Mouse (Mus musculus): ENCODE results near the gene Rnf223. TPM values are rescaled to one million over a fixed set of nuclear protein-coding genes. Genes with fewer than 3 reads are reported as not detected.

Gene Rnf223
- total RNA-seq, 1 experiment, result 1.7 TPM

GRCm38 (mm10) chr4:156101481-156101903, 28.8 kb upstream of the Rnf223 start:
- no peak for DNase-seq (ENCODE audit: low read depth, low spot score)

DNA sequence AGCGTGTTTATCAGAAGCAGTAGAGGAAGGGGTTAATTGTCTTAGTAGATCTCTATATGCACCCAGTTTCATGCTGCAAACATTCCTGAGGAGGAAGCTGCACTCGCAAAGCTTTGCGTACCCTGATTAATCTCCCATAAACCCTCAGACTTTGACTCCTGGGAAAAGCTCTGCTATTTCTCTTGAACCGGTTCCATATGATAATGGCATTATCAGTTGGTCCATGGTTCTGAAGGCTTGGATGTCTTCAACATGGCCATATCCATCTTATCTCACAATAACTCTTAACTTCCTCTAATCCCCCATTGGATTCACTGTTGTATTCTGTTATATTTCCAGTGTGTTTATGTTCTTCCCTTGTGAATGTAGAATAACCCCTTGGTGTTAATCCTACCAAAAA, 27.0 kb upstream of the Rnf223 start:
- Histone ChIP-seq H3K4me1 (ENCODE audit: control insufficient read depth in 2 of 2, insufficient read depth in 2 of 2, low read length in 2 of 2, poor library complexity in 1 of 2) (peaks cover under 1 to 2% of the 10 kb centered on the region in 2 experiments; a peak in 1 of 4 replicates), H3K9me3 (ENCODE audit: control insufficient read depth, insufficient read depth, low read depth, low read length) (no peaks in the 10 kb centered on the region), H3K36me3 (ENCODE audit: control insufficient read depth, insufficient read depth, low read length, poor library complexity, severe bottlenecking) (no peaks in the 10 kb centered on the region), H3K9ac (ENCODE audit: insufficient read depth, low read depth, low read length, poor library complexity, severe bottlenecking) (no peak overlapping the region), H3K4me3 (ENCODE audit: insufficient read depth in 1 of 2, low read depth in 1 of 2, low read length in 2 of 2, poor library complexity in 1 of 2, severe bottlenecking in 1 of 2) (no peak overlapping the region), H3K27ac (ENCODE audit: insufficient read depth, low read depth, low read length, poor library complexity, severe bottlenecking) (no peak overlapping the region)
- in situ Hi-C loops (cut with MboI; ENCODE audit: low sequenced_read_pairs in 2 of 2, unreplicated experiment in 2 of 2), result no loop called here
- TF ChIP-seq ZC3H11A (IDR thresholded peaks at IDR 0.05; ENCODE audit: borderline replicate concordance, low read depth, low read length), result no peak
- TF ChIP-seq CHD2 (IDR thresholded peaks at IDR 0.05; ENCODE audit: low read depth, low read length), result no peak
- TF ChIP-seq HCFC1 (IDR thresholded peaks at IDR 0.05; ENCODE audit: borderline replicate concordance, insufficient read depth, low read length), result no peak
- no peak for TF ChIP-seq ZNF384 (IDR thresholded peaks at IDR 0.05; ENCODE audit: low read depth, low read length)
- TF ChIP-seq MAFK (IDR thresholded peaks at IDR 0.05; ENCODE audit: insufficient read depth, low read depth, low read length), result no peak
- no peak for DNase-seq (ENCODE audit: low read depth, low spot score)

More at GRCm38 (mm10) chr4:156101481-156101903, 28.8 kb upstream of the Rnf223 start:
- peaks cover 2 to 5% of the 10 kb centered on the region in 2 experiments; a peak in 2 of 4 replicates for H3K4me1 ChIP-seq (ENCODE audit: control insufficient read depth in 2 of 2, insufficient read depth in 2 of 2, low read length in 2 of 2, poor library complexity in 1 of 2)
- no peak overlapping the region for H3K9ac ChIP-seq (ENCODE audit: insufficient read depth, low read depth, low read length, poor library complexity, severe bottlenecking)
- no peaks in the 10 kb centered on the region for H3K36me3 ChIP-seq (ENCODE audit: control insufficient read depth, insufficient read depth, low read length, poor library complexity, severe bottlenecking)
- peak; percentile 99 for TF ChIP-seq ZNF384 (IDR thresholded peaks at IDR 0.05; ENCODE audit: low read depth, low read length)
- TF ChIP-seq HCFC1 (IDR thresholded peaks at IDR 0.05; ENCODE audit: borderline replicate concordance, insufficient read depth, low read length), result no peak
- TF ChIP-seq MAFK (IDR thresholded peaks at IDR 0.05; ENCODE audit: insufficient read depth, low read depth, low read length), result no peak
- in situ Hi-C loops (cut with MboI; ENCODE audit: low sequenced_read_pairs in 2 of 2, unreplicated experiment in 2 of 2), result no loop called here
- H3K27ac ChIP-seq (ENCODE audit: insufficient read depth, low read depth, low read length, poor library complexity, severe bottlenecking), result no peak overlapping the region
- no peak overlapping the region for H3K4me3 ChIP-seq (ENCODE audit: insufficient read depth in 1 of 2, low read depth in 1 of 2, low read length in 2 of 2, poor library complexity in 1 of 2, severe bottlenecking in 1 of 2)
- H3K9me3 ChIP-seq (ENCODE audit: control insufficient read depth, insufficient read depth, low read depth, low read length), result no peaks in the 10 kb centered on the region

DNA sequence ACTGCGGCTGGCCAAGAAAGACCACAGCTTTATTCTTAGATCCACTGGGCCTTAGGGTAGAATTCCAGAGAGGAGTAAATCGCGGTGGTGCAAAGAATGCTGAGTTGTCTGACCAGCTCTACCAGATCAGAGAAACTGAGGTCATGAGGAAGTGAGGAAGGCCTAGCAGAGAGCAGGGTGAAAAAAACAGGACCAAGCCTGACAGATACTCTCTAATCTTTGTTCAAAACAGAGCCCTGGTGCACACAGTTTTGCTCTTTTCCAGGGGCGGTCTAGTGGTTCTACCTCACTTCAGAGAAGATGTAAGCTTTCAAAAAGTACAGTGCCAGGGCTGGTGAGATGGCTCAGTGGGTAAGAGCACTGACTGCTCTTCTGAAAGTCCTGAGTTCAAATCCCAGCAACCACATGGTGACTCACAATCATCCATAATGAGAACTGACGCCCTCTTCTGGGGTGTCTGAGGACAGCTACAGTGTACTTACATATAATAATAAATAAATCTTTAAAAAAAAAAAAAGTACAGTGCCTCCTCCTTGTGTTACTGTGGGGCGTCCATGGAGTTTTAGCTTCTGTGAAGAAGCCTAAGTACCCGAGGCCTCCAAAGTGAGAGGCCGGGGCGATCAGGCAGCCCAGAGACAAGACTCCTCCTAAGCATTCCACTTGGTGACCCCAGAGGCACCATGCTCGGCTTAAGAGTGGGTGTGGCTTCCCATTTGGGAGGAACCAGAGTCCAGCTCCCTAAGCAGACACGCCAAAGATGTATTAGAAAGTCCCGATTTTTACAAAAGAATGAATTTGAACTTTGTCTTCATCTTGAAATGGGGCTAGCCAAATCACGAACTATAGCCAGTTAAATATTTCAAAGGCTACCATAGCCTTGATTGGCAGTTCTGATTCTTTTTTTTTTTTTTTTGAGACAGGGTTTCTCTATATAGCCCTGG, 21.4 kb upstream of the Rnf223 start:
- Histone ChIP-seq H3K36me3 (ENCODE audit: control insufficient read depth, insufficient read depth, low read length, poor library complexity, severe bottlenecking) (no peaks in the 10 kb centered on the region; the same call in 1 of the 2 replicates), H3K27ac (ENCODE audit: insufficient read depth, low read depth, low read length, poor library complexity, severe bottlenecking) (peak overlapping the region; percentile 35), H3K9ac (ENCODE audit: insufficient read depth, low read depth, low read length, poor library complexity, severe bottlenecking) (peak overlapping the region; percentile 77), H3K4me3 (ENCODE audit: insufficient read depth in 1 of 2, low read depth in 1 of 2, low read length in 2 of 2, poor library complexity in 1 of 2, severe bottlenecking in 1 of 2) (peak overlapping the region; percentile 49 to 62), H3K9me3 (ENCODE audit: control insufficient read depth, insufficient read depth, low read depth, low read length) (no peaks in the 10 kb centered on the region), H3K4me1 (ENCODE audit: control insufficient read depth in 2 of 2, insufficient read depth in 2 of 2, low read length in 2 of 2, poor library complexity in 1 of 2) (peaks cover 0 to 2% of the 10 kb centered on the region in 2 experiments; a peak in 1 of 4 replicates)
- in situ Hi-C loops (cut with MboI; ENCODE audit: low sequenced_read_pairs in 2 of 2, unreplicated experiment in 2 of 2), result no loop called here
- TF ChIP-seq ZC3H11A (IDR thresholded peaks at IDR 0.05; ENCODE audit: borderline replicate concordance, low read depth, low read length) (no peak), MAFK (IDR thresholded peaks at IDR 0.05; ENCODE audit: insufficient read depth, low read depth, low read length) (no peak), CHD2 (IDR thresholded peaks at IDR 0.05; ENCODE audit: low read depth, low read length) (no peak), ZNF384 (IDR thresholded peaks at IDR 0.05; ENCODE audit: low read depth, low read length) (no peak; the same call in 1 of the 2 replicates), HCFC1 (IDR thresholded peaks at IDR 0.05; ENCODE audit: borderline replicate concordance, insufficient read depth, low read length) (no peak)
- peak; percentile 54 for DNase-seq (ENCODE audit: low read depth, low spot score)

DNA sequence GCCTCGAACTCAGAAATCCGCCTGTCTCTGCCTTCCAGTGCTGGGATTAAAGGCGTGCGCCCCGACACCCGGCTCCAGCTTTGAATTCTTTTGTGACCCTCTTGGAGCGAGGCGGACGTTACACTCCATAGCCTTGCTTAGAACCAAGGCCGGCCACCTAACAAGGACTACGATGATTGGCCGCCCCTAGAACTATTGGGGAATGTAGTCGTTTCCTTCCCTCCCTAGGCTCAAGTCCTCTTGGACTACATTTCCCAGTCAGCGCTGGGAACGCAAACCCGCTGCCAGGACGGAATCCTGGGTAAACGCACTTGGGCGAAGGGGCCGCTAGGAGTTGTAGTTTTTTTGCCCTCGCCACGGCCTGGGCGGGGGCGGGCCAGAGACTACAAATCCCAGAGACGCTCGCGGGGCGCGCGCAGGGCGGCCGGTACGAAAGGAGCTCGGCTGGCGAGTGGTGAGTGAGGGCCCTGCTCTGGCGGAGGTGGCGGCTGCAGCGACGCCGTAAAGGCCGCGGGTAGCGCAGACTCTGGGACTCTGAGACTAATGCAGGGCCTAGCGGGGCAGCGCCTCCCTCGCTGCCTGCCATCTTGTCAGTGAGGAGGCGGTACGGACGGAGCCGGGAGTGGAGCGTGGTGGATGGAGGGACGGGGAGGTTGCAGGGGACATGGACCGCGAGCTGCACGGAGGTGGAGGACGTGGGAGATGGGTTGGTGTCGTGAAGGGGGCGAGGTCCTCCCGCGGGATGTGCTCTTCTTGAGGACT, 20.6 kb upstream of the Rnf223 start, which contains the start of gene 9430015G10Rik:
Gene 9430015G10Rik, plus strand, starts transcription at position 413 of the 762 bp plus-strand sequence.
- Histone ChIP-seq H3K36me3 (ENCODE audit: control insufficient read depth, insufficient read depth, low read length, poor library complexity, severe bottlenecking) (no peaks in the 10 kb centered on the region; the same call in none of the 2 replicates), H3K9ac (ENCODE audit: insufficient read depth, low read depth, low read length, poor library complexity, severe bottlenecking) (peak within 1 kb of the TSS; percentile 86), H3K4me3 (ENCODE audit: insufficient read depth in 1 of 2, low read depth in 1 of 2, low read length in 2 of 2, poor library complexity in 1 of 2, severe bottlenecking in 1 of 2) (peak within 1 kb of the TSS; percentile 77 to 80), H3K9me3 (ENCODE audit: control insufficient read depth, insufficient read depth, low read depth, low read length) (no peaks in the 10 kb centered on the region), H3K27ac (ENCODE audit: insufficient read depth, low read depth, low read length, poor library complexity, severe bottlenecking) (peak within 1 kb of the TSS; percentile 62), H3K4me1 (ENCODE audit: control insufficient read depth in 2 of 2, insufficient read depth in 2 of 2, low read length in 2 of 2, poor library complexity in 1 of 2) (peaks cover 0 to 2% of the 10 kb centered on the region in 2 experiments; a peak in 1 of 4 replicates)
- in situ Hi-C loops (cut with MboI; ENCODE audit: low sequenced_read_pairs in 2 of 2, unreplicated experiment in 2 of 2), result no loop called here
- peak; percentile 98 for DNase-seq (ENCODE audit: low read depth, low spot score)
- TF ChIP-seq ZC3H11A (IDR thresholded peaks at IDR 0.05; ENCODE audit: borderline replicate concordance, low read depth, low read length), result no peak
- no peak for TF ChIP-seq MAFK (IDR thresholded peaks at IDR 0.05; ENCODE audit: insufficient read depth, low read depth, low read length)
- TF ChIP-seq CHD2 (IDR thresholded peaks at IDR 0.05; ENCODE audit: low read depth, low read length), result peak; percentile 77
- peak; percentile 88 for TF ChIP-seq ZNF384 (IDR thresholded peaks at IDR 0.05; ENCODE audit: low read depth, low read length)
- TF ChIP-seq HCFC1 (IDR thresholded peaks at IDR 0.05; ENCODE audit: borderline replicate concordance, insufficient read depth, low read length), result peak; percentile 99
